Mouse (Mus musculus) brown adipose tissue, adult 24 weeks (tissue): ENCODE results near the gene Gm5930. TPM values are rescaled to one million over a fixed set of nuclear protein-coding genes. Genes with fewer than 3 reads are reported as not detected.
"Not testable (repeated sequence)": the region's sequence is repeated elsewhere in the genome, so short reads cannot be mapped to it uniquely, and the experiment has no call there.

ENCODE experiments used
- H3K27ac ChIP-seq: fragments of 200-500 bp; replicated peaks from 2 replicates; pipeline ENCODE4 v1.5.1; 2012; ENCODE audit warnings: low read depth, mild to moderate bottlenecking, low read length
- H3K4me1 ChIP-seq: fragments of 200-500 bp; 2 replicates; pipeline ENCODE4 v1.6.1; 2012; ENCODE audit warnings: low read length, mixed read lengths; ENCODE audit not compliant: control insufficient read depth, insufficient read depth, insufficient read length
- H3K4me3 ChIP-seq: fragments of 200-500 bp; 2 replicates; pipeline ENCODE4 v1.5.1; 2012; ENCODE audit warnings: low read depth, mild to moderate bottlenecking, low read length, moderate library complexity; ENCODE audit not compliant: insufficient read depth
- polyA plus RNA-seq: library from polyadenylated mRNA; stranded (reverse); fragments of >200 nt; gene quantifications from 2 replicates; pipeline ENCODE4 v1.2.4, GENCODE M21; 2012; ENCODE audit not compliant: missing spikeins, insufficient read depth, insufficient read length

The Gm5930 gene
- polyA plus RNA-seq: not detected in 2 replicates

- not testable (repeated sequence) for H3K4me1 ChIP-seq, H3K4me3 ChIP-seq, H3K27ac ChIP-seq
Observed at GRCm38 (mm10) chr14:44338484-44338883, at the start of gene Gm5930. Gene Gm5930, minus strand, starts transcription at chr14:44338584.

DNA sequence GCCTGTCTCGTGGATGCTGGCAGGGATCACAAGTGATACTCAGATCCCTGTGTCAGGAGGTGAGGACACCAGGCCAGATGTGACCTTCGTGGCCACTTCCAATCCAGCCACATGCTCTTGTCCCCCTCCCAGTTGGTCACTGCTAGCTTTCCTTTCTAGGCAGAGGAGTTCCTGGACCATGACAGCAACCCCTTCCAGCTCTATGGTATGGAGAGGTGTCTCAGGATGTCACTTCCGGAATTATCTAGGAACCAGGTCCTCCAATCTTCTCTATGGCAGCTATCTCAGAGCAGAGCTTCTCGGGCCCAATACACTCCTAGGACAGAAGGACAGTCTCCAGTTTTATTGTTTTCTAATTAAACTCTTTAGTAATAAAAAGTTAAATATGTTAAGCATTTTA is 45.8 kb upstream of the Gm5930 start:
- H3K4me3 ChIP-seq, H3K27ac ChIP-seq, H3K4me1 ChIP-seq: not testable (repeated sequence)

- H3K4me1 ChIP-seq, H3K27ac ChIP-seq, H3K4me3 ChIP-seq: not testable (repeated sequence)
Observed at GRCm38 (mm10) chr14:44365057-44365456, 26.7 kb upstream of the Gm5930 start, which contains the start of gene Gm8229. Gene Gm8229, plus strand, starts transcription at chr14:44365357.

- H3K27ac ChIP-seq, H3K4me1 ChIP-seq, H3K4me3 ChIP-seq: not testable (repeated sequence)
Observed at GRCm38 (mm10) chr14:44362301-44362700, 23.9 kb upstream of the Gm5930 start.

- not testable (repeated sequence) for H3K4me1 ChIP-seq, H3K27ac ChIP-seq, H3K4me3 ChIP-seq
Observed at GRCm38 (mm10) chr14:44361416-44361815, 23.0 kb upstream of the Gm5930 start.

- H3K4me1 ChIP-seq, H3K4me3 ChIP-seq, H3K27ac ChIP-seq: not testable (repeated sequence)
Observed at GRCm38 (mm10) chr14:44312049-44312448, 26.3 kb downstream of the Gm5930 start.

DNA sequence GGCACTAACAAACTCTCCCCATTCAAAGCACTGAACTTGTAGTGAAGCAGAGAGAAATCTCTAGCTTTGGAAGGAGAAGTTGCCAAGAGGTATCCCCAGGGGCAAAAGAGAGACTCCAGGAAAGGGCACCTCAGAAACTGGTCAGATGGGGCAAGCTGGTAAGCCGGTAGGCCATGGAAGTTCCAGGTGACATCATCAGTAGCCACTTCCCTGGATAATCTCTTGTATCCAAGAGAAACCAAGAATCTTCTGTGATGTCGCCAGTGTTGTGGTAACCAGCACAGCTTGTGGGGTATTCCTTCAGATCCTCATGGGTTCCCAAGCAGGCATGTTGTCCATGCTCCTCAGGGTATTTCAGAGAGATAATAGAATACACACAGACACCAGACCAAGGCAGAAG is 53.1 kb downstream of the Gm5930 start, which contains the start of gene Gm8220:
TSS of gene Gm8220 (plus strand) at position 301 of the 400 bp plus-strand sequence.
- H3K27ac ChIP-seq, H3K4me3 ChIP-seq, H3K4me1 ChIP-seq: not testable (repeated sequence)

Other genes with a start within 250 kb of the Gm5930 start
- gene Ear2, start 235.9 kb downstream of the Gm5930 start, polyA plus RNA-seq: 2.2 TPM in 1 of 2 replicates, not detected in the other
- not detected in 2 replicates for gene Gm3327, start 214.7 kb downstream of the Gm5930 start, polyA plus RNA-seq
- not detected in 2 replicates for gene Gm8212, start 140.9 kb downstream of the Gm5930 start, polyA plus RNA-seq
- not detected in 2 replicates for gene 4930503E14Rik, start 125.3 kb downstream of the Gm5930 start, polyA plus RNA-seq
- not detected in 2 replicates for gene Gm8220, start 53.0 kb downstream of the Gm5930 start, polyA plus RNA-seq
- gene Gm8229, start 26.8 kb upstream of the Gm5930 start, polyA plus RNA-seq: not detected in 2 replicates
- gene Gm3371, start 72.1 kb upstream of the Gm5930 start, polyA plus RNA-seq: not detected in 2 replicates
- not detected in 2 replicates for gene Gm8232, start 95.1 kb upstream of the Gm5930 start, polyA plus RNA-seq
- not detected in 2 replicates for gene BC061237, start 153.9 kb upstream of the Gm5930 start, polyA plus RNA-seq
- not detected in 2 replicates for gene Gm17093, start 179.7 kb upstream of the Gm5930 start, polyA plus RNA-seq
- not detected in 2 replicates for gene Gm8247, start 244.6 kb upstream of the Gm5930 start, polyA plus RNA-seq